Mouse (Mus musculus): ENCODE measurements around the gene Lhpp.

GRCm38 (mm10) chr7:132658058-132658450, 47.6 kb downstream of the Lhpp start:
- TF ChIP-seq CTCF (IDR thresholded peaks at IDR 0.05; ENCODE audit: borderline replicate concordance, insufficient read depth, low read length): no peak
- TF ChIP-seq POLR2A (IDR thresholded peaks at IDR 0.05; ENCODE audit: low read depth, low read length): no peak
